Mouse (Mus musculus): ENCODE data around the gene Fam214b. TPM values are rescaled to one million over a fixed set of nuclear protein-coding genes. Genes with fewer than 3 reads are reported as not detected.
A peak's percentile ranks its signal among the peaks of the same experiment; 100 is the strongest.

Gene Fam214b
- total and polyA plus RNA-seq, 3 experiments: 1.3 to 3.8 TPM; not detected in 1

- Histone ChIP-seq H3K36me3 (ENCODE audit: control insufficient read depth in 1 of 2, insufficient read depth in 2 of 2, low read length in 2 of 2) (peaks cover 0 to 20% of the 10 kb centered on the region in 2 experiments; a peak in 2 of 4 replicates), H3K4me1 (ENCODE audit: control insufficient read depth in 1 of 2, insufficient read depth in 2 of 2, low read length in 2 of 2) (peaks cover 16 to 42% of the 10 kb centered on the region in 2 experiments), H3K9me3 (replicated peaks; ENCODE audit: insufficient read depth, low read length) (no peaks in the 10 kb centered on the region), H3K9ac (ENCODE audit: control insufficient read depth, low read depth, low read length, poor library complexity, severe bottlenecking) (no peak overlapping the region; the same call in 1 of the 2 replicates), H3K27me3 (ENCODE audit: control insufficient read depth in 1 of 2, insufficient read depth in 2 of 2, low read length in 2 of 2) (no peaks in the 10 kb centered on the region), H3K79me2 (ENCODE audit: control insufficient read depth, insufficient read depth, low read length, poor library complexity) (no peaks in the 10 kb centered on the region), H3K27ac (ENCODE audit: control insufficient read depth, low read depth, low read length) (peak overlapping the region; percentile 13; the same call in 1 of the 2 replicates), H3K4me3 (ENCODE audit: control insufficient read depth in 1 of 2, insufficient read depth in 1 of 2, low read depth in 2 of 2, low read length in 2 of 2) (peak overlapping the region in 1 of 2 experiments; percentile 31; a peak in 2 of 4 replicates)
- TF ChIP-seq NRF1 (IDR thresholded peaks at IDR 0.05; ENCODE audit: insufficient read depth, low read depth, low read length, poor library complexity, severe bottlenecking) (no peak), UBTF (IDR thresholded peaks at IDR 0.05; ENCODE audit: borderline replicate concordance, insufficient read depth, low read depth, low read length) (no peak), E2F4 (IDR thresholded peaks at IDR 0.05; ENCODE audit: borderline replicate concordance, low read depth, low read length) (no peak), ZMIZ1 (IDR thresholded peaks at IDR 0.05; ENCODE audit: low read depth, low read length) (no peak), ETS1 (IDR thresholded peaks at IDR 0.05; ENCODE audit: low read depth, low read length) (peak; percentile 30; the same call in 1 of the 2 replicates), USF1 (IDR thresholded peaks at IDR 0.05; ENCODE audit: low read depth, low read length) (0 out of 2 replicates have a peak, but pooled peaks have one; percentile 14), CHD1 (IDR thresholded peaks at IDR 0.05; ENCODE audit: low read depth, low read length) (no peak), TAL1 (IDR thresholded peaks at IDR 0.05; ENCODE audit: low read length) (no peak), MAZ (IDR thresholded peaks at IDR 0.05; ENCODE audit: low read depth, low read length) (no peak), KAT2A (conservative IDR thresholded peaks at IDR 0.05; ENCODE audit: low read depth, low read length) (no peak), POLR2A (IDR thresholded peaks at IDR 0.05; ENCODE audit: control insufficient read depth in 1 of 2, insufficient read depth in 1 of 2, low read depth in 1 of 2, low read length in 2 of 2, poor library complexity in 1 of 2) (no peak), BHLHE40 (IDR thresholded peaks at IDR 0.05; ENCODE audit: borderline replicate concordance, low read depth, low read length) (no peak), ZNF384 (IDR thresholded peaks at IDR 0.05; ENCODE audit: low read depth, low read length) (peak; percentile 80; the same call in 1 of the 2 replicates), HCFC1 (IDR thresholded peaks at IDR 0.05; ENCODE audit: low read depth, low read length) (peak; percentile 45), MXI1 (IDR thresholded peaks at IDR 0.05; ENCODE audit: low read depth, low read length) (peak; percentile 59), SIN3A (IDR thresholded peaks at IDR 0.05; ENCODE audit: low read length) (peak; percentile 53; the same call in 1 of the 2 replicates), MYB (IDR thresholded peaks at IDR 0.05; ENCODE audit: low read depth, low read length) (no peak), RCOR1 (IDR thresholded peaks at IDR 0.05; ENCODE audit: low read depth, low read length) (peak; percentile 42; the same call in 1 of the 2 replicates), GATA1 (IDR thresholded peaks at IDR 0.05; ENCODE audit: low read depth, low read length) (no peak), TCF12 (IDR thresholded peaks at IDR 0.05; ENCODE audit: low read depth, low read length) (no peak), POLR2AphosphoS5 (IDR thresholded peaks at IDR 0.05; ENCODE audit: borderline replicate concordance, low read depth, low read length) (no peak), ZC3H11A (IDR thresholded peaks at IDR 0.05; ENCODE audit: low read depth, low read length) (no peak), RAD21 (IDR thresholded peaks at IDR 0.05; ENCODE audit: low read depth, low read length) (no peak), MYC (IDR thresholded peaks at IDR 0.05; ENCODE audit: low read depth, low read length) (no peak), CHD2 (IDR thresholded peaks at IDR 0.05; ENCODE audit: low read length) (no peak), SMC3 (IDR thresholded peaks at IDR 0.05; ENCODE audit: low read depth, low read length) (no peak), POLR2AphosphoS2 (IDR thresholded peaks at IDR 0.05; ENCODE audit: low read length) (no peak), NELFE (IDR thresholded peaks at IDR 0.05; ENCODE audit: low read depth, low read length) (no peak), TBP (IDR thresholded peaks at IDR 0.05; ENCODE audit: low read depth, low read length) (no peak), MAX (IDR thresholded peaks at IDR 0.05; ENCODE audit: low read length) (no peak)
- DNase-seq (ENCODE audit: low read depth, low spot score): peak; percentile 89
Observed at GRCm38 (mm10) chr4:43043644-43044357, 2.2 kb downstream of the Fam214b start.
